Mouse (Mus musculus): ENCODE measurements around the gene Nol9. TPM values are rescaled to one million over a fixed set of nuclear protein-coding genes. Genes with fewer than 3 reads are reported as not detected.

Nol9 gene
- 42.5 TPM for total RNA-seq (2023)

DNA sequence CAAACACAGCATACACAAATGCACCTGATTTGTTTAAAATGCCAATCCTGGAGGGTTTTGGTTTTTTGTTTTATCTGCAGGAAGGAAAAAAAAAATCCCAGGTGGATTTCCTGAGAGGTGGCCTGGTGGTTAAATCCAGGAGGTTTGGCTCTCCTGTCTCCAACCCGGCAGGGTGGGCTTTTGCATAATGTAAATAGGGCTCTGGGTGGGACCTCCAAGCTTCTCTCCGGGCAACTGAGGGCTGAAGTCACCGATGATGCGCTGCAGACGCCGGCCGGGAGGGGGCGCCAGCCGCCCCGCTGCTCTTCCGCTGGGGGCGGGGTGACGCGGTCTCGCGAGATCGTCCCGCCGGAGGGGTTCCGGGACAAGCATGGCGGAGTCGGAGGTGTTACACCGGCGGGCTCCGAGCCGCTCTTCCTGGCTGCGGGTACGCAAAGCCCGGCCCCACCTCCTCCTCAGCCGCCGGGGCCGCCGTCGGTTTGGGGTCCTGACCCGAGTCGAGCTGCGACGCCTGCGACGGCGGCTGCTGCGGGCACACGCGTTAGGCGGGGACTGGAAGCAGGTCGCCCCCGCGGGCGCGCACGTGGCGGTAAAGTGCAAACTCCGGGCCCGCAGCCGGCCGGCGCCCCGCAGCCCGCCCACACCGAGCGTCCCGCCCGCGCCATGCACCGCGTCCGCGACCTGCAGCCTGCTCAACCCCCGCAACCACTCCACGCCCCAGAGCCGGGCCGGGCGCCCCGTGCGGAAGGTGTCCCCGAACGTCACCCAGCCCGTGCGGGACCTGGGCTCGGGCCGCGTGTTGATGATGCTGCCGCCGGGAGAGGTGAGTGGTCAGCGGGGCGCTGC, at the start of gene Nol9:
Gene Nol9, plus strand, starts transcription at position 337 of the 846 bp plus-strand sequence.

GRCm38 (mm10) chr4:151996173-151996950, 42.8 kb upstream of the Nol9 start, which contains the start of gene Phf13:
Gene Phf13 (minus strand): TSS chr4:151996258.

DNA sequence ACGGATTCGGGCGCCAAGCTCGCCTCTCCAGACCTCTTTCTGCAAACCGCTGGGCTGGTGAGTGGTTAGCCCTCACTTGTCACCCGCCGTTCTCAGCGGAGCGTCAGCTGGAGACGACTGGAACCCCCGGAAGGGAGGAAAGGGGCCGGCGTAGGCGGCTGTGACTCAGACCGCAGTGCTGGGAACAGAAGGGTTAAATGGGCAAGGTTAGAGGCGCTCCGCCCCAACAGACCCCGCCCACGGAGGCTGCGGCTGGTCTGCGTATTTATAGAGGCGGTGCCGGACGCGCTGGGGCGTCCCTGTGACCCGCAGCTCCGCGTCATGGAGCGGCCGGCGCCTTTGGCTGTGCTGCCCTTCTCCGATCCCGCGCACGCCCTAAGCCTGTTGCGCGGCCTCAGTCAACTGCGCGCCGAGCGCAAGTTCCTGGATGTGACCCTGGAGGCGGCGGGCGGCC, 30.5 kb upstream of the Nol9 start, which contains the start of gene Klhl21:
Gene Klhl21, plus strand, starts transcription at position 182 of the 454 bp plus-strand sequence.

GRCm38 (mm10) chr4:152027524-152027923, 11.6 kb upstream of the Nol9 start, which contains the start of gene Zbtb48:
Gene Zbtb48 (minus strand): TSS chr4:152027671.

DNA sequence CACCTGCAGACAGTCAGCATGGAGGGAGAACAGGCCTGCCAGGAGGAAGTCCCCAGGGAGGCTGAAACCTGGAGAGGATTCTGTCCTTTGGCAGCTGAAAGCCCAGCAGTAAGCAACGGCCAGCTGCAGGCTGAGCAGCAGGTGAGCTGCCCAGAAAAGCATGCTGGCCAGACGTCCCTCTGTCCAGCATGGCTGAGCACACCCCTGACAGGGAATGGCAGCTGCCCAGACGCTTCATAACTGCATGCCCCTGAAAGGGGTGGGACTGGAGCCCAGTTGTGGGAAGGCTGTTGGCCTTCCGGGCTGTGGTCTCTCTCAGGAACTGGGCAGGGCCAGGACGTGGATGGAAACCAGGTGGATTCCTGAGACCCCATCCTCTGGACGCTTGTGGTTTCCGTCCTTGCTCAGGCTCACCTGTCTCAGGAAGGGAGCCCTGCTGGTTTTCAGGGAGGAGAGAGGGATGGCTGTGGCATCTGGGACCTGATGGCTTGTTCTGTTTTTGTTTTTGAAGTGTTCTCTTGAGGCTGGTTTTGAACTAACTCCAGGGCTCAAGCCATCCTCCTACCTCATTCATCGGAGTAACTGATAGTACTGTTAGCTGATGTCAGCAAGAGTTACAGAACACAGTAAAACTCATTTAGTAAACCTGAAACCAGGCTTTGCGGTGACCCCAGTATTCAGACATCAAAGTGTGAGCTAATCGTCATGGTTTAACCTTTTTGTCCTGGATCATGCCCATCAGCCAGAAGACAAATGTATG, 716 bp upstream of the Nol9 start, which contains the start of gene Tas1r1:
Gene Tas1r1, minus strand, starts transcription at position 344 of the 760 bp plus-strand sequence.

GRCm38 (mm10) chr4:152072121-152072601, 33.0 kb downstream of the Nol9 start, which contains the start of gene Plekhg5:
Gene Plekhg5 (plus strand): TSS chr4:152072498.

Other genes starting within 250 kb of the Nol9 start
- 41.6 TPM for gene Camta1, start 177.4 kb upstream of the Nol9 start, total RNA-seq (2023)
- 60.5 TPM for gene Dnajc11, start 105.6 kb upstream of the Nol9 start, total RNA-seq (2023)
- gene Thap3, start 50.3 kb upstream of the Nol9 start, total RNA-seq (2023): 50.4 TPM
- 13.1 TPM for gene Phf13, start 43.1 kb upstream of the Nol9 start, total RNA-seq (2023)
- gene Klhl21, start 30.5 kb upstream of the Nol9 start, total RNA-seq (2023): 29.4 TPM
- gene Zbtb48, start 11.7 kb upstream of the Nol9 start, total RNA-seq (2023): 16.8 TPM
- gene Tas1r1, start 753 bp upstream of the Nol9 start, total RNA-seq (2023): 0.21 TPM
- 2.4 TPM for gene Plekhg5, start 33.2 kb downstream of the Nol9 start, total RNA-seq (2023)
- gene Tnfrsf25, start 76.6 kb downstream of the Nol9 start, total RNA-seq (2023): 45.9 TPM
- 2.6 TPM for gene Espn, start 113.0 kb downstream of the Nol9 start, total RNA-seq (2023)
- not detected for gene Hes2, start 119.5 kb downstream of the Nol9 start, total RNA-seq (2023)
- 8.2 TPM for gene Acot7, start 138.8 kb downstream of the Nol9 start, total RNA-seq (2023)
- 0.21 TPM for gene Gpr153, start 234.9 kb downstream of the Nol9 start, total RNA-seq (2023)

All from CD4-positive naive resting alpha-beta T cell, adult 57 days (primary cell).